Mouse (Mus musculus): ENCODE results near the gene Vmn2r40. TPM values are rescaled to one million over a fixed set of nuclear protein-coding genes. Genes with fewer than 3 reads are reported as not detected.

Vmn2r40 gene
- not detected in 2 replicates for polyA plus RNA-seq (2012; rRNA removed; ENCODE audit: low replicate concordance)

DNA sequence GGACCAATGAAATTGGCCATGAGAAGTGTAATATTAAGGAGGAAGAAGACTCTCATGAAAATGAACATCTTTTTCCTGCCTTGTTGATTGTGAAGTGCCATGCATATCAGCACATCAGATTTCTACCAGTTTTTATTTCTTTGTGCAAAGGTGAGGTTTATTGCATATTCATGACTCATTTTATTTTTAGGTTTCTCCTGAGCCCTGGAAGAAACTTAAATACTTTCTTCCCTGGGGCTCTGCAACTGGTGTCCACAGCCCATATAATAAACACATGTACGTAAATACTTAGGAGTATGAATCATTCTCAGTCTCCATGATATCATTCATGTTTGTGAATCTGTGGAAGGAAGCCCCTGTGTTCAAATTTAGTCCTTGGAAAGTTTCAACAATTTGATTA, at the start of gene Vmn2r40:
TSS of gene Vmn2r40 (minus strand) at position 101 of the 400 bp plus-strand sequence.

Other genes with a start within 250 kb of the Vmn2r40 start
- not detected in 2 replicates for gene Vmn2r39, start 99.4 kb upstream of the Vmn2r40 start, polyA plus RNA-seq (2012; rRNA removed; ENCODE audit: low replicate concordance)
- not detected in 2 replicates for gene Vmn2r38, start 166.4 kb upstream of the Vmn2r40 start, polyA plus RNA-seq (2012; rRNA removed; ENCODE audit: low replicate concordance)